Mouse (Mus musculus) midbrain, embryonic 16.5 days (tissue): ENCODE data around the gene Kncn. TPM values are rescaled to one million over a fixed set of nuclear protein-coding genes. Genes with fewer than 3 reads are reported as not detected.

ENCODE experiments used
- ATAC-seq: fragments of 200-750 bp; cut with Nextera tagmentation; 2 replicates; pipeline ENCODE4 v1.8.0; 2017; ENCODE audit warnings: moderate TSS enrichment
- H3K27ac ChIP-seq: fragments of 300-500 bp; sonication (generic); 2 replicates; pipeline ENCODE4 v1.5.1; 2014; ENCODE audit warnings: mild to moderate bottlenecking, low read length, mixed read lengths
- H3K27me3 ChIP-seq: fragments of 300-500 bp; sonication (generic); 2 replicates; pipeline ENCODE4 v1.6.1; 2014; ENCODE audit warnings: low read depth, low read length, mixed read lengths; ENCODE audit not compliant: control insufficient read depth, insufficient read depth
- H3K36me3 ChIP-seq: fragments of 300-500 bp; sonication (generic); 2 replicates; pipeline ENCODE4 v1.6.1; 2014; ENCODE audit warnings: mild to moderate bottlenecking, low read length, moderate library complexity, mixed read lengths; ENCODE audit not compliant: control insufficient read depth, insufficient read depth
- H3K4me1 ChIP-seq: fragments of 300-500 bp; sonication (generic); 2 replicates; pipeline ENCODE4 v1.6.1; 2014; ENCODE audit warnings: mild to moderate bottlenecking, low read length, mixed read lengths; ENCODE audit not compliant: control insufficient read depth, insufficient read depth
- H3K4me2 ChIP-seq: fragments of 300-500 bp; sonication (generic); 2 replicates; pipeline ENCODE4 v1.6.1; 2014; ENCODE audit warnings: mild to moderate bottlenecking, low read length, mixed read lengths
- H3K4me3 ChIP-seq: fragments of 300-500 bp; sonication (generic); 2 replicates; pipeline ENCODE4 v1.5.1; 2014; ENCODE audit warnings: low read depth, mild to moderate bottlenecking, low read length, moderate library complexity, mixed read lengths
- H3K9ac ChIP-seq: fragments of 300-500 bp; sonication (generic); 2 replicates; pipeline ENCODE4 v1.6.1; 2014; ENCODE audit warnings: low read depth, low read length, mixed read lengths
- H3K9me3 ChIP-seq: fragments of 300-500 bp; sonication (generic); replicated peaks from 2 replicates; pipeline ENCODE4 v1.6.1; 2014; ENCODE audit warnings: mild to moderate bottlenecking, low read length, mixed read lengths; ENCODE audit not compliant: control insufficient read depth, poor library complexity, severe bottlenecking
- WGBS: fragments of 180-500 bp; shearing (Covaris S2); extraction: QIAGEN DNeasy Blood & Tissue Kit; methylation state at CpG from one replicate; pipeline ENCODE4 v1.1.7; 2014; 5-methylcytosine and 5-hydroxymethylcytosine counted together
- polyA plus RNA-seq: library from polyadenylated mRNA; unstranded; fragments of >200 nt; fragmentation: Nextera tagmentation; extraction: Ambion mirVana; gene quantifications from 2 replicates; pipeline ENCODE4 v1.2.1, GENCODE M21; 2015

The Kncn gene
- polyA plus RNA-seq, 1 experiment from 2014 or later, result 0.18 TPM

- no peak overlapping the region for H3K27ac ChIP-seq
- 49% methylated on average over 10 of the region's 10 CpGs for WGBS
- no peak overlapping the region for H3K4me2 ChIP-seq
- H3K4me1 ChIP-seq, result no peaks in the 10 kb centered on the region; the same call in 1 of the 2 replicates
- no peaks in the 10 kb centered on the region for H3K36me3 ChIP-seq
- H3K4me3 ChIP-seq, result no peak overlapping the region
- ATAC-seq, result no peak
- no peaks in the 10 kb centered on the region for H3K27me3 ChIP-seq
- no peaks in the 10 kb centered on the region for H3K9me3 ChIP-seq
- H3K9ac ChIP-seq, result no peak overlapping the region
Observed at GRCm38 (mm10) chr4:115863880-115864279, 20.3 kb upstream of the Kncn start.

- Histone ChIP-seq H3K4me1 (peaks cover 14% of the 10 kb centered on the region), H3K4me3 (no peak overlapping the region), H3K9me3 (no peaks in the 10 kb centered on the region), H3K36me3 (peaks cover 4% of the 10 kb centered on the region; the same call in 1 of the 2 replicates), H3K4me2 (no peak overlapping the region; the same call in 1 of the 2 replicates), H3K27me3 (no peaks in the 10 kb centered on the region), H3K9ac (no peak overlapping the region), H3K27ac (peak overlapping the region; percentile 63)
- peak; percentile 77 for ATAC-seq
- 11% methylated on average over 16 of the region's 16 CpGs for WGBS
Observed at GRCm38 (mm10) chr4:115869512-115870210, 14.5 kb upstream of the Kncn start.

GRCm38 (mm10) chr4:115873231-115873630 is 11.0 kb upstream of the Kncn start:
- Histone ChIP-seq H3K4me3 (no peak overlapping the region), H3K4me2 (no peak overlapping the region), H3K36me3 (peaks cover 7% of the 10 kb centered on the region; the same call in 1 of the 2 replicates), H3K9me3 (no peaks in the 10 kb centered on the region), H3K27me3 (no peaks in the 10 kb centered on the region), H3K4me1 (peaks cover 19% of the 10 kb centered on the region), H3K27ac (no peak overlapping the region), H3K9ac (no peak overlapping the region)
- WGBS, result 75% methylated on average over 3 of the region's 3 CpGs
- ATAC-seq, result no peak

- H3K4me3 ChIP-seq, result no peak overlapping the region
- no peaks in the 10 kb centered on the region for H3K9me3 ChIP-seq
- peaks cover 7% of the 10 kb centered on the region; the same call in 1 of the 2 replicates for H3K36me3 ChIP-seq
- peak overlapping the region; percentile 53 for H3K27ac ChIP-seq
- peak overlapping the region; percentile 49; the same call in 1 of the 2 replicates for H3K9ac ChIP-seq
- WGBS, result 3% methylated on average over 11 of the region's 11 CpGs
- ATAC-seq, result peak; percentile 30
- no peaks in the 10 kb centered on the region for H3K27me3 ChIP-seq
- peaks cover 35% of the 10 kb centered on the region for H3K4me1 ChIP-seq
- peak overlapping the region; percentile 29 for H3K4me2 ChIP-seq
Observed at GRCm38 (mm10) chr4:115878216-115878678, 6.0 kb upstream of the Kncn start.

GRCm38 (mm10) chr4:115878828-115879227 is 5.4 kb upstream of the Kncn start:
- peak overlapping the region; percentile 53; the same call in 1 of the 2 replicates for H3K27ac ChIP-seq
- peaks cover 35% of the 10 kb centered on the region for H3K4me1 ChIP-seq
- H3K27me3 ChIP-seq, result no peaks in the 10 kb centered on the region
- H3K9ac ChIP-seq, result no peak overlapping the region
- WGBS, result 18% methylated on average over 9 of the region's 9 CpGs
- H3K9me3 ChIP-seq, result no peaks in the 10 kb centered on the region
- H3K4me3 ChIP-seq, result no peak overlapping the region
- peaks cover 7% of the 10 kb centered on the region; the same call in 1 of the 2 replicates for H3K36me3 ChIP-seq
- ATAC-seq, result no peak
- H3K4me2 ChIP-seq, result peak overlapping the region; percentile 3; the same call in 1 of the 2 replicates

- peaks cover 40% of the 10 kb centered on the region for H3K4me1 ChIP-seq
- peak overlapping the region; percentile 58 for H3K27ac ChIP-seq
- 5% methylated on average over 1 of the region's 1 CpGs for WGBS
Observed at GRCm38 (mm10) chr4:115881183-115881582, 3.0 kb upstream of the Kncn start.

GRCm38 (mm10) chr4:115882195-115882594 is 2.0 kb upstream of the Kncn start:
- H3K27me3 ChIP-seq, result no peaks in the 10 kb centered on the region
- H3K9me3 ChIP-seq, result no peaks in the 10 kb centered on the region
- H3K27ac ChIP-seq, result no peak overlapping the region
- H3K4me2 ChIP-seq, result no peak overlapping the region
- H3K36me3 ChIP-seq, result no peaks in the 10 kb centered on the region
- no peak for ATAC-seq
- no peak overlapping the region for H3K4me3 ChIP-seq
- no peak overlapping the region for H3K9ac ChIP-seq
- peaks cover 40% of the 10 kb centered on the region for H3K4me1 ChIP-seq
- WGBS, result 63% methylated on average over 4 of the region's 4 CpGs

More at GRCm38 (mm10) chr4:115881183-115881582, 3.0 kb upstream of the Kncn start:
- Histone ChIP-seq H3K9ac (no peak overlapping the region), H3K9me3 (no peaks in the 10 kb centered on the region), H3K36me3 (no peaks in the 10 kb centered on the region; the same call in 1 of the 2 replicates), H3K4me2 (peak overlapping the region; percentile 13; the same call in 1 of the 2 replicates), H3K4me3 (no peak overlapping the region), H3K27me3 (no peaks in the 10 kb centered on the region)
- ATAC-seq, result peak; percentile 71

GRCm38 (mm10) chr4:115885846-115886245 is 1.6 kb downstream of the Kncn start:
- H3K9ac ChIP-seq, result no peak overlapping the region
- peaks cover 14% of the 10 kb centered on the region for H3K27me3 ChIP-seq
- 69% methylated on average over 3 of the region's 3 CpGs for WGBS
- H3K36me3 ChIP-seq, result no peaks in the 10 kb centered on the region
- H3K4me2 ChIP-seq, result no peak overlapping the region; the same call in 1 of the 2 replicates
- H3K9me3 ChIP-seq, result no peaks in the 10 kb centered on the region
- H3K27ac ChIP-seq, result peak overlapping the region; percentile 40
- H3K4me3 ChIP-seq, result no peak overlapping the region
- peaks cover 24% of the 10 kb centered on the region for H3K4me1 ChIP-seq
- peak; percentile 81 for ATAC-seq

GRCm38 (mm10) chr4:115886875-115887274 is 2.7 kb downstream of the Kncn start:
- no peak overlapping the region for H3K9ac ChIP-seq
- no peaks in the 10 kb centered on the region for H3K9me3 ChIP-seq
- WGBS, result 55% methylated on average over 1 of the region's 1 CpGs
- no peak overlapping the region for H3K4me3 ChIP-seq
- H3K4me2 ChIP-seq, result no peak overlapping the region
- H3K27ac ChIP-seq, result no peak overlapping the region
- no peak for ATAC-seq
- H3K27me3 ChIP-seq, result peaks cover 19% of the 10 kb centered on the region
- peaks cover 13% of the 10 kb centered on the region for H3K4me1 ChIP-seq
- H3K36me3 ChIP-seq, result no peaks in the 10 kb centered on the region
